Mouse (Mus musculus) thymus, postnatal 10 days (tissue): ENCODE data around the gene Sh3yl1.

Experiments
- DNase-seq, 2 experiments: peaks; one replicate each; pipeline ENCODE4 v3.0.0; 2021; ENCODE audit warnings: low spot score in 2 of 2

Sh3yl1 gene

DNA sequence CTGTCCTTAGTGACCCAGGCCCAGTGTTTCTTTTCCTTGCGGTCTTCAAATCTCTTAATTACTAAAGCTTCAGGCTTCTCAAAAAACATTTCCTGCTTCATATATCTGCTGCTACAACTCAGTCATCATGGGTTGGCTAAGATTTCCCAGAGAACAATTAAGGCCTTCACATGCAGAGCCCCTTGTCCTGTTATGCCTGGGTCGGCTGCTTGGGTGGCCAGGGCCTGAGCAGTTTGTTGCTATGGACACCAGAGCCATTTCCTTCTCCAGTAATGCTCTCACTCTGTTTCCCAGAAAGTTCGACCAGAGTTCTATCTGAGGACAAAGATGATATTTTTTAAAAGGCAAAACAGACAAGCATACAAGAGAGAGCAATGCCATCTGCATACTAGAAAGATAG lies 32.7 kb downstream of the Sh3yl1 start:
- no peak for DNase-seq

DNA sequence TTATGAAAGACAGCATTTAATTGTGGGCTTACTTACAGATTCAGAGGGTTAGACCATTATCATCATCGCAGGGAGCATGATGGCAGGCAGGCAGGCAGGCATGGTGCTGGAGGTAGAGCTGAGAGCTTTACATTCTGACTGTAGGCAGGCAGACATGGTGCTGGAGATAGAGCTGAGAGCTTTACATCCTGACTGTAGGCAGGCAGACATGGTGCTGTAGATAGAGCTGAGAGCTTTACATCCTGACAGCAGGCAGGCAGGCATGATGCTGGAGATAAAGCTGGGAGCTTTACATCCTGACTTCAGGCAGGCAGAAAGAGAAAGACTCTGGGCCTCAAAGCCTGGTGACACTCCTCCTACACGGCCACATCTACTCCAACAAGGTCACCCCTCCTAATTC lies 59.2 kb downstream of the Sh3yl1 start:
- no peak for DNase-seq

DNA sequence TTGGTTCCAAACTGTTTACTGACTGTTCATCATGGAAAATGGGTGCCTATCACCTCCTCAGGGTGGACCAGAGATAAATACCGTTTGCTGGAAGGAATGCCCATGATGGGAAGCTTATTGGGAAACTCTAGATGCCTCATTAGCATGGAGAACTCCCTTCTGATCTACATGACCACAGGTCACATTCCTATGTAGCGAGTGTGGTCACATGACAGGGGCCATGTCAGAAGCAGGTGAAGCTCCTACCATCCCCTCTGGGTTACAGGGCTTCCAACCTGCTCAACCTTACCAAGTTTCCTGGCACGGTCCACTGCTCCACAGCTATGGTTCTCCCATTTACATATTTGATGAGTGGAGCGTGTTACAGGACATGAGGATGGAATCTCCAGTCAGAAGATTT lies 92.3 kb downstream of the Sh3yl1 start:
- no peak for DNase-seq

DNA sequence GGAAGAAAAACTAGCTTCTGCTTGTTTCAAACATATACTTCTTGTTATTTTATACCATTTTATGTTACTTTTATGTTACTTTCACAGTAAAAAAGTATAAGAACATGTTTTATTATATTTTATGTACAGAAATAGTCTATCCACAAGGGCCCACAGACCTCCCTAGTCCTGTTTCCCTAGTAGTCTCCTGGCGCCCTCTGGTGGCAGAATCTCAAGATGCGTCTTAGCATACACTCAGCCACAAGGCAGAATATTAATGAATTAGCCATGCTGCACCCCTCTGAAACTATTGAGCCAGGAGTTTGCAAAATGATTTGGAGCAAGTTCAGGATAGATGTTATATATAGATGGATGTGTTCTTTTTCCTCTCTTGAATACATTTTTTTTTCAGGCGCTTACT lies 93.5 kb downstream of the Sh3yl1 start:
- peak in 1 of 2 experiments; percentile 60 for DNase-seq

DNA sequence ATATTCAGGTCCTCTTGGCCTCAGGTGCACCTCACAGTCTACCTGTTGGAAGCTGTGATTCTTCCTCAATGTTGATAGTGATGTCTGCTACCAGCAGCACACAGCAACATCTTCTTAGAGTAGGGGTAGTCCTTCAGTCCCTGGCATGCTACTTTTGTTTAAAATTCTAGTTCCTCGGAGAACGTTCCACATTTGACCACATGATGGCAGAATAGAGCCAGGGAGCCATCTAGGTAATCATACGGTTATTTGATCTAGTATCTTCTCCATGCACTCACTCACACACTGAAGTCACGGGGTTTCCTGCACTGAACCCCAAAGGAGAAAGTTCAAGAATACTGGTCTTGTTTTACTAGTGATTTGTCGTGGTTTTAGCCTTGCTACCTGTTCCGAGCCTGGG lies 96.7 kb downstream of the Sh3yl1 start:
- DNase-seq: peak in 1 of 2 experiments; percentile 5
